7 mouse cellular contexts compared by ENCODE assay signal in genomic region chr3:122483066-122483782, GRCm38 (mm10).
A peak's percentile ranks its signal among the peaks of the same experiment; 100 is the strongest.
DNase-seq lines count a peak whose midpoint lies in the region; ATAC-seq lines count a peak whose summit lies in the region.

No protein-coding gene starts in this region.

- peak overlapping the region; percentile 31 for H3K4me2 ChIP-seq in embryonic facial prominence, embryonic 13.5 days
- peak overlapping the region; percentile 51 for H3K4me2 ChIP-seq in heart, embryonic 13.5 days

- ATAC-seq in embryonic facial prominence, embryonic 13.5 days (ENCODE audit: insufficient number of reproducible peaks, insufficient read depth, low FRiP score, low TSS enrichment, low read depth): no peak
- ATAC-seq in heart, embryonic 13.5 days (ENCODE audit: extremely low read depth, insufficient number of reproducible peaks, low FRiP score, low TSS enrichment): no peak
- ATAC-seq in megakaryocyte progenitor cell, adult 5-6 weeks (replicated peaks; ENCODE audit: poor library complexity): no peak

- H3K4me3 ChIP-seq in embryonic facial prominence, embryonic 13.5 days: no peak overlapping the region
- peak overlapping the region; percentile 22 for H3K4me3 ChIP-seq in heart, embryonic 13.5 days
- peak overlapping the region; percentile 39 for H3K4me3 ChIP-seq in midbrain, embryonic 10.5 days

- 24% methylated on average over 14 of the region's 14 CpGs for WGBS in embryonic facial prominence, embryonic 13.5 days
- WGBS in heart, embryonic 13.5 days: 22% methylated on average over 14 of the region's 14 CpGs
- WGBS in midbrain, embryonic 10.5 days: 19% methylated on average over 14 of the region's 14 CpGs

- no peaks in the 10 kb centered on the region for H3K36me3 ChIP-seq in embryonic facial prominence, embryonic 13.5 days
- H3K36me3 ChIP-seq in heart, embryonic 13.5 days: no peaks in the 10 kb centered on the region
- H3K36me3 ChIP-seq in midbrain, embryonic 10.5 days: no peaks in the 10 kb centered on the region

- peak overlapping the region; percentile 21; the same call in 1 of the 2 replicates for H3K9ac ChIP-seq in embryonic facial prominence, embryonic 13.5 days
- peak overlapping the region; percentile 11 for H3K9ac ChIP-seq in heart, embryonic 13.5 days

- intact Hi-C loops in left cerebral cortex, postnatal 4 days (cut with DNase I): no loop called here
- intact Hi-C loops in left cerebral cortex, postnatal 36 days (cut with DNase I): no loop called here

- H3K27ac ChIP-seq in embryonic facial prominence, embryonic 13.5 days: no peak overlapping the region
- H3K27ac ChIP-seq in heart, embryonic 13.5 days (replicated peaks): no peak overlapping the region
- H3K27ac ChIP-seq in midbrain, embryonic 10.5 days (replicated peaks): peak overlapping the region; percentile 80

- H3K9me3 ChIP-seq in embryonic facial prominence, embryonic 13.5 days: no peaks in the 10 kb centered on the region
- no peaks in the 10 kb centered on the region for H3K9me3 ChIP-seq in heart, embryonic 13.5 days
- no peaks in the 10 kb centered on the region for H3K9me3 ChIP-seq in midbrain, embryonic 10.5 days (replicated peaks)

- H3K4me1 ChIP-seq in embryonic facial prominence, embryonic 13.5 days: peaks cover 49% of the 10 kb centered on the region
- H3K4me1 ChIP-seq in heart, embryonic 13.5 days: peaks cover 32% of the 10 kb centered on the region
- peaks cover 88% of the 10 kb centered on the region for H3K4me1 ChIP-seq in midbrain, embryonic 10.5 days

- H3K27me3 ChIP-seq in embryonic facial prominence, embryonic 13.5 days: no peaks in the 10 kb centered on the region
- H3K27me3 ChIP-seq in heart, embryonic 13.5 days (replicated peaks): peaks cover 90% of the 10 kb centered on the region
- no peaks in the 10 kb centered on the region for H3K27me3 ChIP-seq in midbrain, embryonic 10.5 days (ENCODE audit: low read depth, poor library complexity, severe bottlenecking)

- DNase-seq in left cerebral cortex, postnatal 4 days: peak; percentile 76
- DNase-seq in left cerebral cortex, postnatal 36 days (ENCODE audit: low spot score in 2 of 2): no peak
- DNase-seq in midbrain, embryonic 10.5 days (ENCODE audit: low spot score): no peak
- no peak for DNase-seq in thymus, postnatal 14 days
